Mouse (Mus musculus) hindbrain, embryonic 16.5 days (tissue): ENCODE measurements at regions not wholly inside any gene's neighbourhood (a gene's known extent, or its start where the extent isn't known, plus 50 kb on each side); places are given as distances from the start of the nearest gene placed in this dataset.

ENCODE experiments used
- ATAC-seq: fragments of 200-750 bp; cut with Nextera tagmentation; 2 replicates; pipeline ENCODE4 v1.8.0; 2017; ENCODE audit warnings: moderate TSS enrichment, moderate library complexity
- H3K27ac ChIP-seq: fragments of 300-500 bp; sonication (generic); 2 replicates; pipeline ENCODE4 v1.5.1; 2014; ENCODE audit warnings: low read depth, mild to moderate bottlenecking, control low read depth, low read length, moderate library complexity
- H3K27me3 ChIP-seq: fragments of 300-500 bp; sonication (generic); replicated peaks from 2 replicates; pipeline ENCODE4 v1.6.1; 2014; ENCODE audit warnings: low read length; ENCODE audit not compliant: control insufficient read depth, insufficient read depth
- H3K36me3 ChIP-seq: fragments of 300-500 bp; sonication (generic); 2 replicates; pipeline ENCODE4 v1.6.1; 2014; ENCODE audit warnings: mild to moderate bottlenecking, low read length, moderate library complexity, mixed read lengths; ENCODE audit not compliant: control insufficient read depth, insufficient read depth
- H3K4me1 ChIP-seq: fragments of 300-500 bp; sonication (generic); 2 replicates; pipeline ENCODE4 v1.6.1; 2014; ENCODE audit warnings: low read depth, low read length; ENCODE audit not compliant: control insufficient read depth, insufficient read depth
- H3K4me2 ChIP-seq: fragments of 300-500 bp; sonication (generic); 2 replicates; pipeline ENCODE4 v1.6.1; 2014; ENCODE audit warnings: mild to moderate bottlenecking, low read length, control low read depth, moderate library complexity
- H3K4me3 ChIP-seq: fragments of 300-500 bp; sonication (generic); 2 replicates; pipeline ENCODE4 v1.5.1; 2014; ENCODE audit warnings: mild to moderate bottlenecking, low read length, control low read depth, moderate library complexity
- H3K9ac ChIP-seq: fragments of 300-500 bp; sonication (generic); 2 replicates; pipeline ENCODE4 v1.6.1; 2014; ENCODE audit warnings: low read depth, mild to moderate bottlenecking, control low read depth, low read length, moderate library complexity
- H3K9me3 ChIP-seq: fragments of 300-500 bp; sonication (generic); 2 replicates; pipeline ENCODE4 v1.6.1; 2014; ENCODE audit warnings: mild to moderate bottlenecking, low read length, moderate library complexity; ENCODE audit not compliant: control insufficient read depth
- WGBS: fragments of 180-500 bp; shearing (Covaris S2); extraction: QIAGEN DNeasy Blood & Tissue Kit; methylation state at CpG from one replicate; pipeline ENCODE4 v1.1.7; 2014; 5-methylcytosine and 5-hydroxymethylcytosine counted together

GRCm38 (mm10) chr3:17547559-17548059 is 400.6 kb upstream of the Cypt12 start:
- no peaks in the 10 kb centered on the region for H3K36me3 ChIP-seq
- H3K4me3 ChIP-seq, result no peak overlapping the region
- 29% methylated on average over 1 of the region's 1 CpGs for WGBS
- H3K27me3 ChIP-seq, result no peaks in the 10 kb centered on the region
- no peak overlapping the region for H3K27ac ChIP-seq
- H3K9me3 ChIP-seq, result no peaks in the 10 kb centered on the region
- no peak for ATAC-seq
- H3K4me1 ChIP-seq, result no peaks in the 10 kb centered on the region
- H3K4me2 ChIP-seq, result no peak overlapping the region
- H3K9ac ChIP-seq, result no peak overlapping the region

- Histone ChIP-seq H3K36me3 (no peaks in the 10 kb centered on the region), H3K27ac (peak overlapping the region; percentile 65), H3K9me3 (no peaks in the 10 kb centered on the region), H3K4me3 (no peak overlapping the region), H3K4me2 (peak overlapping the region; percentile 28), H3K27me3 (no peaks in the 10 kb centered on the region), H3K4me1 (no peaks in the 10 kb centered on the region), H3K9ac (no peak overlapping the region)
- WGBS, result 25% methylated on average over 9 of the region's 9 CpGs
- ATAC-seq, result 0 out of 2 replicates have a peak, but pooled peaks have one; percentile 41
Observed at GRCm38 (mm10) chr3:17582487-17582886, 365.7 kb upstream of the Cypt12 start.

DNA sequence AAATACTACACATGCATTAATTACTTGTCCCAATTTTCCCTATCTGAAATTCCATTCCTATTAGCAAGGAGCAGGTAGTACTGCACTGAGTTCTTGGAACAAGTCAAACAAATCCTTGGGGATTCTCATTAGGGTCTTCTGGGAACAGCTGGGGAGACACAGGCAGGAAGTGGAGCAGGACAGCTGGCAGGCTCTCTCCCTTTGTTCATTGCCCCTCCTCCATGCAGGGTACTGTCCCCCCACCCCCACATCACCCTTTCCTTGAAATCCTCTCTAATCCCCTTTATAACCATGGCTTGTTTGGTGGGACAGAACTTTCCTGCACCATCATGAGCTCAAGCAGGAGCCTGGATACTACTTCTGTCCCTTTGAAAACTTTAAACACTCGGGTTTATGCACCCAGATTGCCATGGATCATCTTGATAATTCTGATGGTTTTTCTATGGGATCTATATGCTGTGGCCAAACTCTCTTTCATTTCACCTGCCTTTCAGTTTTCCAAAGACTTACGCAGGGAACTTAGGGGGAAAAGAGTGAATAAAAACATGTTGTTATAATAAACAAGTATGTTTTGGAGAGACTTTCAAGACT is 358.2 kb upstream of the Cypt12 start:
- Histone ChIP-seq H3K27ac (no peak overlapping the region), H3K9me3 (no peaks in the 10 kb centered on the region), H3K27me3 (no peaks in the 10 kb centered on the region), H3K9ac (no peak overlapping the region), H3K36me3 (no peaks in the 10 kb centered on the region), H3K4me3 (no peak overlapping the region), H3K4me1 (no peaks in the 10 kb centered on the region), H3K4me2 (no peak overlapping the region)
- no peak for ATAC-seq
- 64% methylated on average over 2 of the region's 2 CpGs for WGBS

- H3K9me3 ChIP-seq, result no peaks in the 10 kb centered on the region
- H3K4me3 ChIP-seq, result no peak overlapping the region
- no peaks in the 10 kb centered on the region for H3K27me3 ChIP-seq
- no peak for ATAC-seq
- H3K36me3 ChIP-seq, result no peaks in the 10 kb centered on the region
- H3K27ac ChIP-seq, result no peak overlapping the region
- H3K4me1 ChIP-seq, result no peaks in the 10 kb centered on the region
- no peak overlapping the region for H3K4me2 ChIP-seq
- no peak overlapping the region for H3K9ac ChIP-seq
- WGBS, result 32% methylated on average over 3 of the region's 3 CpGs
Observed at GRCm38 (mm10) chr3:17592463-17592862, 355.7 kb upstream of the Cypt12 start.

- H3K27ac ChIP-seq, result no peak overlapping the region
- H3K27me3 ChIP-seq, result no peaks in the 10 kb centered on the region
- H3K4me3 ChIP-seq, result no peak overlapping the region
- 90% methylated on average over 2 of the region's 2 CpGs for WGBS
- no peaks in the 10 kb centered on the region for H3K4me1 ChIP-seq
- H3K4me2 ChIP-seq, result no peak overlapping the region
- no peak overlapping the region for H3K9ac ChIP-seq
- no peaks in the 10 kb centered on the region for H3K9me3 ChIP-seq
- ATAC-seq, result no peak
- H3K36me3 ChIP-seq, result no peaks in the 10 kb centered on the region
Observed at GRCm38 (mm10) chr3:17596365-17596764, 351.8 kb upstream of the Cypt12 start.

DNA sequence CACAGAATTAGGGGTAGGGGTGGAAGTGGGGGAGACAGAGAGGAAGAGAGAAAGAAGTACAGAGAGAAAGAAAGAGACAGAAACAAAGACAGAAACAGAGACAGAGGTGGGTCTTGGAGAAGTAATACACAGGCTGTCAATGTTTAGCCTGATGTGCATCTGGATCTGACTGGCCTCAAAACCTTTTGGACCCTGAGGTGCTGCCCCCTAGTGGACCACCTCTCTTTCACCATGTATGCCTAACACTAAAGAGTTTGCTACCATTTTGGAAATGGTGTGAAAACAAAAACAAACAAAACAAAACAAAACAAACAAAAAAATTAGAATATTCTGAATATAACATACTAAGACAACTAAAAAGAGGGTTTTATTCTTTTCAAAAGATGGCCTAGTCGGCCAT is 334.7 kb upstream of the Cypt12 start:
- Histone ChIP-seq H3K4me3 (no peak overlapping the region), H3K27ac (no peak overlapping the region), H3K4me2 (no peak overlapping the region), H3K4me1 (no peaks in the 10 kb centered on the region), H3K36me3 (no peaks in the 10 kb centered on the region), H3K27me3 (no peaks in the 10 kb centered on the region; the same call in 1 of the 2 replicates), H3K9me3 (no peaks in the 10 kb centered on the region), H3K9ac (no peak overlapping the region)
- 92% methylated on average over 1 of the region's 1 CpGs for WGBS
- ATAC-seq, result no peak

DNA sequence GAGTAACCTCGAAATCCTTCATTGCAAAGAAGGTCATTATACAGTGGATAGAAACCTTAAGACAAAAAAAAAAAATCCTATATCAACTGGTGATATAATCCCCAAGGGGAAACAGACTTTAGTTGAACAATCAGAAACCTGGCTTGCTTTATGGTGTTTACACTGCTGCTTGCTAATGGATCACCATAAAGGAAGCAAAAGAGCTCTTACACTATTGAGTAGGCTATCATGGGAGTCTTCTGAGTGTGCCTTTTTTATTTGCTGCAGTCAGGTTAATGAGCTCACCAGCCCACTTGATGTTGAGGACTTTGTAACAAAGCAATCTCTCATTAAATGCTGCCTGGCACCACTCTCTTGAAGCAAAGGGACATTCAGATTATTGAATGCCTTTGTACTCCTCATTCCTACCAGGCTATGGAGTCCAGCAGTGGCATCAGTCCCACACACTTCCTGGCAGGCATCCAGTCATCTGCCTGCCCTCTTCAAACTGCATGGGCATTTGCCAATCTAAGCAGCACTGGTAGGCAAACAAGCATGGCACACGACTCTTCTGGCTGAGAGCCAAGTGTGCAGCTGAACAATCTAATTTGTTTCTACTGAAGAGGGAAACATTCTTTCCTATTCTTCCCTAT is 331.7 kb upstream of the Cypt12 start:
- Histone ChIP-seq H3K9ac (no peak overlapping the region), H3K4me2 (no peak overlapping the region), H3K4me3 (no peak overlapping the region), H3K9me3 (no peaks in the 10 kb centered on the region), H3K27me3 (no peaks in the 10 kb centered on the region; the same call in 1 of the 2 replicates), H3K4me1 (peaks cover 4% of the 10 kb centered on the region; the same call in 1 of the 2 replicates), H3K36me3 (no peaks in the 10 kb centered on the region), H3K27ac (no peak overlapping the region)
- 43% methylated on average over 2 of the region's 2 CpGs for WGBS
- peak; percentile 84 for ATAC-seq

DNA sequence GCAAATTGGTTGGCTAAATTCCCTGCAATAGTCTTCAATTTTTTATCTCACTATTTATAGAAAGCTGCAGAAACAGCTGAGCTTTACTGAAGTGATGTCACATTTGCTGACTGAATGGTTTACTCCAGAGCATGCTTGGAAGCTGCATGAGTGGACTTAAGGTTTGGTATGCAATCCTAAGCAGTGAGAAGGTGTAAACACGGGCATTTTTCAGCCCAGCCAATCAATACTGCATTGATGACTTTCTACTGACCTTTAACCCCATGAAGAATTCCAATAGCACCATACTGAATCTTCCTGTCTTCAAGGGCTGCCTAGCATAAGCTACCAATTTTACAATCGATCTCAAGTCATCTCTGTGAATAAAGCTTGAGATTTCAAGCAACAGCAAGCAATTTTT is 328.7 kb upstream of the Cypt12 start:
- Histone ChIP-seq H3K4me3 (no peak overlapping the region), H3K9me3 (no peaks in the 10 kb centered on the region), H3K4me2 (peak overlapping the region; percentile 42), H3K27me3 (no peaks in the 10 kb centered on the region; the same call in 1 of the 2 replicates), H3K4me1 (peaks cover 4% of the 10 kb centered on the region; the same call in 1 of the 2 replicates), H3K9ac (no peak overlapping the region), H3K36me3 (no peaks in the 10 kb centered on the region), H3K27ac (peak overlapping the region; percentile 88)
- 10% methylated on average over 2 of the region's 2 CpGs for WGBS
- peak; percentile 63 for ATAC-seq

DNA sequence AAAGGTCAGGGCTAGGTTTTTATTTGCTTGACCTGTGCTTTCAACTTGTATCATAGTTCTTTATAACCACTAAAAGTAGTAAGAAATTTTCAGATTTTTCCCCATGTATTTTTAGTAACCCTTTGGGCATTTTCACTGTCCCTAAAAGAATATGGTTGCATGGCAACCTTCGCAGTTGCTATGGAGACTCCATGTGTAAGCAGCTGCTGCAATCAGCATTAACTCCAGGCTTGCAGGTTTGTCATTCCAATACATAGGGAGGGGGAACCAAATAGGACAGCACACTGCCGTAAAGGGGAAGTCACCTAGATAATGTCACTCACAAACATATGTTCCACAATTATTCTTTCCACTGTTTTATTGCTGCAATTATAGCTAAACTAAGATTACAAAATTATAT is 328.3 kb upstream of the Cypt12 start:
- no peaks in the 10 kb centered on the region for H3K36me3 ChIP-seq
- H3K4me1 ChIP-seq, result peaks cover 4% of the 10 kb centered on the region; the same call in 1 of the 2 replicates

More for the DNA sequence above, 328.3 kb upstream of the Cypt12 start:
- Histone ChIP-seq H3K4me3 (no peak overlapping the region), H3K9ac (no peak overlapping the region), H3K4me2 (peak overlapping the region; percentile 42), H3K27ac (peak overlapping the region; percentile 88), H3K27me3 (no peaks in the 10 kb centered on the region; the same call in 1 of the 2 replicates), H3K9me3 (no peaks in the 10 kb centered on the region)
- WGBS, result 16% methylated on average over 2 of the region's 2 CpGs
- ATAC-seq, result peak; percentile 93
